Mouse (Mus musculus) heart, adult 9 months (tissue): ENCODE results near the gene Ltbp3.

ENCODE experiments used
- DNase-seq, 2 experiments: peaks; one replicate each; pipeline ENCODE4 v3.0.0; 2022; ENCODE audit warnings: low spot score in 2 of 2

Gene Ltbp3

GRCm38 (mm10) chr19:5723934-5724548 lies 16.7 kb upstream of the Ltbp3 start:
- DNase-seq = no peak

- peak; percentile 92 to 93 for DNase-seq
Measured at GRCm38 (mm10) chr19:5724549-5724941, 16.2 kb upstream of the Ltbp3 start.

GRCm38 (mm10) chr19:5725029-5725707 lies 15.5 kb upstream of the Ltbp3 start:
- peak; percentile 84 to 89 for DNase-seq

GRCm38 (mm10) chr19:5725767-5726515 lies 14.8 kb upstream of the Ltbp3 start, which contains the start of gene Ehbp1l1:
Ehbp1l1 (minus strand) TSS chr19:5726317.
- DNase-seq = peak; percentile 75 to 77

GRCm38 (mm10) chr19:5726961-5727578 lies 13.6 kb upstream of the Ltbp3 start:
- peak in 1 of 2 experiments; percentile 41 for DNase-seq

- peak; percentile 88 to 91 for DNase-seq
Measured at GRCm38 (mm10) chr19:5727701-5728100, 13.0 kb upstream of the Ltbp3 start.

- peak; percentile 60 to 63 for DNase-seq
Measured at GRCm38 (mm10) chr19:5728631-5729443, 11.9 kb upstream of the Ltbp3 start.

GRCm38 (mm10) chr19:5729444-5729815 lies 11.3 kb upstream of the Ltbp3 start, which contains the start of gene Fam89b:
Fam89b (minus strand) TSS chr19:5729653.
- DNase-seq = peak; percentile 90 to 92

- no peak for DNase-seq
Measured at GRCm38 (mm10) chr19:5730314-5731186, 10.2 kb upstream of the Ltbp3 start.

- DNase-seq = peak; percentile 87 to 92
Measured at GRCm38 (mm10) chr19:5731264-5731978, 9.3 kb upstream of the Ltbp3 start.

GRCm38 (mm10) chr19:5734325-5734724 lies 6.4 kb upstream of the Ltbp3 start:
- no peak for DNase-seq

- no peak for DNase-seq
Measured at GRCm38 (mm10) chr19:5739446-5739845, 1.3 kb upstream of the Ltbp3 start.

GRCm38 (mm10) chr19:5741641-5742240 lies 1.0 kb downstream of the Ltbp3 start:
- DNase-seq = peak; percentile 82 to 86

- no peak for DNase-seq
Measured at GRCm38 (mm10) chr19:5742241-5742641, 1.5 kb downstream of the Ltbp3 start.

GRCm38 (mm10) chr19:5743576-5743975 lies 2.9 kb downstream of the Ltbp3 start:
- no peak for DNase-seq

- no peak for DNase-seq
Measured at GRCm38 (mm10) chr19:5745756-5746710, 5.3 kb downstream of the Ltbp3 start.

GRCm38 (mm10) chr19:5746907-5747363 lies 6.2 kb downstream of the Ltbp3 start:
- no peak for DNase-seq

GRCm38 (mm10) chr19:5749476-5749875 lies 8.8 kb downstream of the Ltbp3 start:
- no peak for DNase-seq
